Mouse (Mus musculus) heart, adult 18-20 months (tissue): Measurements from ENCODE around the gene Ipo11. TPM values are rescaled to one million over a fixed set of nuclear protein-coding genes. Genes with fewer than 3 reads are reported as not detected.

Experiments used
- DNase-seq, 2 experiments: peaks; one replicate each; pipeline ENCODE4 v3.0.0; 2021 to 2022; ENCODE audit warnings: mixed read lengths in 1 of 2
- total RNA-seq, 2 experiments: library from RNA; stranded (reverse); gene quantifications; 2 replicates each; pipeline ENCODE4 v1.2.3; 2021

The Ipo11 gene
- total RNA-seq, 2 experiments from 2014 or later: 23.1 to 24.2 TPM

DNA sequence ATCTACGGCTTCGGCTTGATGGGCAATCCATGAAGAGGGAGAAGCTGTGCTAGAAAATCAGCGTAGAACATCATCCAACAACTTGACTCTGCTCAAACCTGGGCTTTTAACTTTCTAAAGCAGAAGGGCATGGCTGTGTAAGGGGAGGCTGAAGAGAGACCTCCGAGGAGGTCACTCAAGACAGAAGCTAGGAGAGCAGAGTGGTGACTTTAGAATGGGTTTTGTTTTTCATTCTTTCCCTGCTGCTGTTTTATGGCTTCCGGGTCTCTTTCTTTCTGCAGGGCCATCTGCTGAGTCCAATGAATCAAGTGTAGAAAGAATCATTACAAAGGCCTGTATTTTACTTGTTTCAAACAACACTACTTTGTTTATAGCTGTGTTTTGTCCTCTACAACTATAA lies 119.7 kb downstream of the Ipo11 start:
- DNase-seq: peak in 1 of 2 experiments; percentile 27

DNA sequence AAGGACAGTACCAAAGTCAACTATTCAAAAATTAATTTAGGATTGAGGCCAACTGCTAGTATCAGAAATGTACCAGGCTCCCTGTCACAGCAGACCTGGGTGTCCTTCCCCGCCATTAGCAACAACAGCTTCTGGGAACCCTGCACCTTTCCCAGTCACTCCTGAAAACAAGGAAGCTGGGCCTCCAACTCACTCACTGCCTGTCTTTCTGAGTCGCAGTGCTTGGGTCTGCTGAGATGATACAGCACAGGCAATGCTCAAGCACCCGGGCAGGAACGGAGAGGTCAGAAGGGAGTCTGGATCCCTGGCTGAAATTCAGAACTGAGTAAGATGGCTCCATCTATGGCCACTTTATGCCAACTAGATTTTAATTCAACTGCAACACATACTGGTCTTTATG lies 123.2 kb downstream of the Ipo11 start:
- peak in 1 of 2 experiments; percentile 15 for DNase-seq

DNA sequence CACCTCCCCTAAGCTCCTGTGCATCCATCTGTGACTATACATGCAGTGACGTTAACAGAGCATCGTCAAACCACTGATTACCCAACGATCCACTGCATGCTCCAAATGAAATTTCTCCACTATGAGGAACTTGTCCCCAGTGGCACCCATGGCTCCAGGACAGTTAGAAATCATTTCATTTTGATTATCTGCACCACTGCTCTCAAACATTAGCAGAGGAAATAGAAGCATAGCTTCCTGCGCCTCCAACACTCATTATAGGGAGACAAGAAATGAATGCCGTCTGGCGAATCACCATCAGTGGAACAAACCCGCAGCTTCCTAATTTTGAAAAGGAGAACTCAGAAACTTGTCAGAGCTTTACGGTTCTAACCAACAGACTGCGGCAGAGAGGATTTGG lies 123.7 kb downstream of the Ipo11 start:
- peak; percentile 18 to 60 for DNase-seq

DNA sequence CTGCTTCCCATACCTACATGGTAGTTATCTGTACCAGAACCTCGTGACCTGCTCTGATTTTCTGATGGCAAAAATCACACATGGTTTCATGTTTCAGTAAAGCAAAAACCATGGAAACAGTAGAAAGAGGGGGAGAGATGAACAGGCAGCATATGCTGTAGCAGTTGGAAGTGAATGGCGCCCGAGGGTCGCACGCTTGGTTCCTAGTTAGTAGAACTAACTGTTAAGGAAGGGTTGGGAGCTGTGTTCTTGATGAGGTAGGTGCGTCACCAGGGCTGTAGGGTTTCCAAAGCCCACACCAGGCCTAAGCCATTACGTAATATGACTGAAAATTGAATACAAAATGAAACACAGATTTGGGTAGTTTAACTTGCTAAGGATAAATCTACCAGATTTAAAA lies 126.6 kb downstream of the Ipo11 start:
- no peak for DNase-seq

DNA sequence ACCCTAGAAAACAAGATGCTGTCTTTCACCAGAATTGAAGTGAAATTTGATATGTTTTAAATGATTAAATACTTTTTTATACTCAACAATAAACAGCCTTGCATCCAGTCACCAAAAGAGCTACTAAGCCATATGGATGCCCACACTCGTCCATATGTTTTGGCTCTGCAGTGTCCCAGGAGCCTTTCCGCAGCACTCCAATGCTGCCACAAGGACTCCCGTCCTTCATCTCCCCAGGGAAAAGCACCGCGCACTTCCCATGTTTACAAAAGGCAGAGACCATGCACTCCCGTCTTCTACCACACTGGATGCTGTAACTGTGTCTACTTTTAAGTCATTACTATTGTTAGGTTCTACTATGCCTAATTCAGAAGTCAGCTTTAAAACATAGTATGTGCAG lies 127.9 kb downstream of the Ipo11 start:
- DNase-seq: no peak

DNA sequence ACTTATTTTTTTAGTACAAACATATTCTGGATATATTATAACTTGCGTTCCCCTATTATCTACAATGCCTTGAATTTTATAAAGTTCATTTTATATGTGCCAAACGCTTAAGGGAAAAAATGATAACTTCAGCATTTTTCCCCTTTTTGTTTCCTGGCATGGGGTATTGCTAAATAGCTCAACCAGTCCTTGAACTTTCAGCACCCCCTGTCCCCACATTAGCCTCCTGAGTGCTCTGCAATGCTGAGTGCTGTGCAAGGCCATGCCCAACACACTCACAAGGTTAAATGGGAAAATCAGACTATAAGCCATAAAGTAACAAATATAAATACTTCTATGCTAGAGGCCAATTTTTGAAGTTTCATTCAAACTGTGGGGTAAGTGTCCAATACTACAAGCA lies 128.4 kb downstream of the Ipo11 start:
- DNase-seq: no peak

GRCm38 (mm10) chr13:106807303-106807702 lies 129.5 kb downstream of the Ipo11 start:
- DNase-seq: no peak

GRCm38 (mm10) chr13:106805146-106805545 lies 131.6 kb downstream of the Ipo11 start:
- no peak for DNase-seq

DNA sequence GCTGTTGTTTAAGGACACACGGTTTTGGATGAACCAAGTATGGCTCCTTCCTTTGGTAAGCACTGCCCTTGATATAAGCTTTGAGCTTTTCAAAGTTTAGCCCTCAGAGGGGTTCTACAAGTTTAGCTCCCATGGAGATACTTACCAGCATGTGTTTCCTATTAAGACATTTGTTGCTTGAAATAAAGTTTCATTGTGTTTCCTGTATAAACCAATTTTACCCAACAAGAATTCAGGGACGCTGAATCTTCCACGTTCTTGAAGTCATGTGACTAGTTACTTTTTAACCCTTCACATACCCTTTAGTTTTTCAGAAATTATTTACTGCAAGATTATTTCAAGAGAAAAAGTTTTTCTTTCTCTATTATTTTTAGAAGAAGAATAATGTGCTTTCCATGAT lies 138.7 kb downstream of the Ipo11 start:
- DNase-seq: no peak

DNA sequence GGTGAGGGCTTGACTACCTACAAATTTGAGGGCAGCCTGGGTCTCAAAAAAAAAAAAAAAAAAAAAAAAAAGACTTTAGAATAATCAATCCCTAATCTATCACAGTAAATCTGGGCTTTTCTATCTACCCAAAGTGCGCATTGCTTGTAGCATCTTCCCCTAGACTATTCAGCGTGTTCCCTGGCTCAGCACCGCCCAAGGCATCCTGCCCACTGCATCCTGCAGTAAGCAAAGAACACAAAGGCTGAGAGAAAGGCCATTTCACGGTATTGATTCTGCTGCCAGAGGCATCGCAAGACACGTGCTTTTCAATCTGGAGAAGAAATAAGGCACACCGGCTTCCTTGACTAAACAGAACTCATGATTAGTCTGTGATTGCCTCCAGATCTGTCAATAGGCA lies 147.9 kb downstream of the Ipo11 start:
- no peak for DNase-seq

DNA sequence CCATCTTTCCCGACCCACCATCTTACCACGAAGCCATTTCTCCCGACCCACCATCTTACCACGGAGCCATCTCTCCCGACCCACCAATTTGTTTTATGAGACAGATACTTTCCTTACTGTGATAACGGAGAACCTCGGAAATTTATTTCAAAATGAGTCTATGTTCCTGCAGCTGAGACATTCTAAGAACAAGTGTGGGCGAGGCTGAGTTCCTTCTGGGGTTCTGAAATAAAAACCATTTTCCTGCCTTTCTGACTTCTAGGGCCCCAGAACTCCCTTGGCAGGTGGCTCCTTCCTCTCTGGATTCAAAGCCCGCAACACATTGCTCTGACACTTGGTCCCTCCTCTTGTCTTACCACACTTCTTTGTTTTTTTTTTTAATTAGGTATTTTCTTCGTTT lies 168.0 kb downstream of the Ipo11 start:
- no peak for DNase-seq

DNA sequence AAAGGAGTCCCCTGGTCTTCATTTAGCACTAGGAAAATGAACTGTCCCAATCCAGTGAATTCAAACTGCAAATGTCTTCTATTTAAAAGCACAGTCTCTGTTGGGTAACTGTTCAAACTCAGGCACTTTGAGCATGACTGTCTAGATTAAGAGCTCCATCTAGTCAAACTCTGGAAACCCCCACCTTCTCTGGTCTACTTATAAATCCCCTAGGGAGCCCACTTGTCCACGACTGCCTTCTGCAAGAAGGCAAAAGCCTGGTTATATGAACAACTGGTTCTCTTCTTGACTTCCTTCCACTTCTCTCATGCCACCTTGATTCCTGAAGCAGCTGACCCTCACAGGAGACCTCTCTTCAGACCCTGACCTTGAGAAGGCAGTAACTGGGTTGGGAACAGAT lies 174.1 kb downstream of the Ipo11 start:
- no peak for DNase-seq

GRCm38 (mm10) chr13:106761661-106762060 lies 175.1 kb downstream of the Ipo11 start:
- DNase-seq: no peak

GRCm38 (mm10) chr13:106760232-106760875 lies 176.4 kb downstream of the Ipo11 start:
- DNase-seq: peak; percentile 51 to 71

DNA sequence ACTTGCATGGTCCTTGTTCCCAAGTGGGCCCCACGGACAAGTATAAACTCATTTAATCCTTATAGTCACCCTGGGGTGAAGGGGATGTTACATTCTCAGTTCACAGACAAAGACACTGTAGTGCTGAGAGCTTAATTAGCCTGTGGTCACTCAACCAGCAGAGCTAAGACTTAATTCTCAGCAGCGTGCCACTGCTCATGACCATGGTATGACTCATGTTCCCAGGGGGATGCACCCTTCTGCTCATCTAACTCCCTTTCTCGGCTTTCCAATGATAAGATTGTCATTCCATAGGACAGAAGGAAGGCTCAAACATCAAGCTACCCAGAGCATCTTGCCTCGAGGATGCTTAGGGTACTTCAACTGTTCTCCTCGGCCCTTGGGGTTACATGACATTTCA lies 180.9 kb downstream of the Ipo11 start:
- no peak for DNase-seq

GRCm38 (mm10) chr13:106754216-106754615 lies 182.5 kb downstream of the Ipo11 start:
- no peak for DNase-seq

GRCm38 (mm10) chr13:106751951-106752350 lies 184.8 kb downstream of the Ipo11 start:
- DNase-seq: no peak

GRCm38 (mm10) chr13:106746823-106747222 lies 189.9 kb downstream of the Ipo11 start:
- no peak for DNase-seq

- DNase-seq: no peak
Observed at GRCm38 (mm10) chr13:106745201-106745600, 191.6 kb downstream of the Ipo11 start.

Other genes with a start within 250 kb of the Ipo11 start
- 1 to 10 TPM; 7.0 TPM for gene Dimt1, start 10.2 kb upstream of the Ipo11 start, total RNA-seq
- gene Kif2a, start 85.2 kb upstream of the Ipo11 start, total RNA-seq: 10 to 100 TPM; 31.0 to 32.4 TPM